Mouse (Mus musculus) urinary bladder, postnatal 36 days (tissue): ENCODE measurements around the gene Fam198b.

ENCODE experiments used
- DNase-seq, 2 experiments: peaks; one replicate each; pipeline ENCODE4 v3.0.0; 2022; ENCODE audit warnings: low spot score in 2 of 2, mixed read lengths in 1 of 2

Gene Fam198b

DNA sequence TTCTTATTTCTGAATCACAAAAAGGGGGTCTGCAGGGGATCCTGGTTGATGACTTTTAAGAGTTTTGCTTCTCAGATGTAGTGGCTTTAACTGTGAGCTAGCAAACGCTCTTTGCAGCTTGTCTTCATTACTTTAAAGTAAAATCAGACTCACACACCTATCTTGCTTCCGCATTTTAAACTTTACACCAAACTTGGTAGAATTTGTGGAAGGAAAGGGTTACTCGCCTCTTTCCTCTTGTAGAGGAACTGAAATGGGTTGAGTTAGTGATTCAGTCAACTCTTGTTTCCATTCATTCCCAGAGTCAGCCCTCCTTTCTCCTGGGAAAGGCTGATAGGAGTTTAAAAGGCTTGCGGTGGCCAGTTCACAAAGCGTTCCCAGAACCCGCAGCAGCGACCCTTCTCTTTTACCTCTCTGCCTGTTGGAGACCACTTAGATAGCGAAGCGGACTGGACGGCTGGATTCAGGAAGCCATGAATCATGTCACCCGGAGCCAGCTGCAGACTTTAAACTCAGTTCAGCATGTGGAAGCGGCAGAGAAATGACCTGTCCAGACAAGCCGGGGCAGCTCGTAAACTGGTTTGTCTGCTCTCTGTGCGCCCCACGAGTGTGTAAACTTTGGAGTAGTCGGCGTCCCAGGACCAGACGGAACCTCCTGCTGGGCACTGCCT is 1.5 kb downstream of the Fam198b start:
- DNase-seq: peak; percentile 76 to 85

DNA sequence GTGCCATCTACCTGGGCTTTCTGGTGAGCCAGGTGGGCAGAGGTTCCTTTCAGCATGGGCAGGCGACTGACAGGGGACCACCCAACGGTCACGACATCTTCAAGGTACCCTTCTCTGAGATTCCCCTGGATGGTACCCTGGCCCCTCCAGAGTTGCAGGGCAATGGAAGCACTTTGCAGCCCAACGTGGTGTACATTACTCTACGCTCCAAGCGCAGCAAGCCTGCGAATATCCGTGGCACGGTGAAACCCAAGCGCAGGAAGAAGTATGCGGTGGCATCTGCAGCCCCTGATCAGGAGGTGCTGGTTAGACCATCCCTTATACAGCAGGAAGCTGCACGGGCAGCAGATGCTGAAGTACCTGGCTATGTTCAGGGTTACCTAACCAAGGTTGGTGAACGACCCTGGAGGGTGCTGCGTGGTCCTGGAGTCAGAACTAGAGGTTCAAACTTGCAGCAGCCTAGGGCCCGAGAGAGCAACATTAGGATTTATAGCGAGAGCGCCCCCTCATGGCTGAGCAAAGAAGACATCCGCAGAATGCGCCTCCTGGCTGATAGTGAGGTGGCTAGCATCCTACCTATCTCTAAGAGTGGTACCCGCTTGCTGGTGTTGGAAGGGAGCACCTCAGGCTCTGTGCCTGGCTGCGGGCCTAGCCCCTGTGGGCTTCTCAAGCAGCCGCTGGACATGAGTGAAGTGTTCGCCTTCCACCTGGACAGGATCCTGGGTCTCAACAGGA is 2.2 kb downstream of the Fam198b start:
- no peak for DNase-seq

DNA sequence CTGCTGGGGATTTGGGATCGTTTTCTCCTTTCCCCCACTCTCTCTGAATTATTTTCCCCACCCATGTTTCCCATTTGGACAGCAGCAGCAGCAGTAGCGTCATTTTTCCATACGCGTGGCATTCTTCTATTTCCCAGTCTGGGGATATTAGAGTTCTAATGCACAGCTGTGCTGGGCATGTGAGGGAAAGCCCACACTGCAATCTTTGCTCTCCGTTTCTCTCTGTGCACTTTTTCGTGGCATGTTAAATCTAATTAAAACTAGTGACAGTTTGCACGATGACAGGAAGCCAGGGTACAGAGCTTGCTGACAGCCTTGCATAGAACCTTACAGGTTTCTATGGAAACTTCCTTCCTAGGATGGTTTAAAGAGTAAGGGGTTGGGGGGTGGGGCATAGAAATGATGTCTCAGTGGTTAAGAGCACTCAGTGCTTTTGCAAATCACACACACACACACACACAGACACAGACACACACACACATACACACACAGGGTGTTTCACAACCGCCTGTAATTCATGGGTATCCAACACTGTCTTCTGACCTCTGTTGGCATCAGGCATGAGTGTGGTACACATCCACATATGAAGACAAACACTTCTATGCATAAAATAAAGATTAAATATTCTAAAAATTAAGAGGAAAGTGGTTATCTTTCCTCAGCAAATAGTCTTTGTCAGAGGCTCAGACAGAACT is 3.0 kb downstream of the Fam198b start:
- DNase-seq: no peak

DNA sequence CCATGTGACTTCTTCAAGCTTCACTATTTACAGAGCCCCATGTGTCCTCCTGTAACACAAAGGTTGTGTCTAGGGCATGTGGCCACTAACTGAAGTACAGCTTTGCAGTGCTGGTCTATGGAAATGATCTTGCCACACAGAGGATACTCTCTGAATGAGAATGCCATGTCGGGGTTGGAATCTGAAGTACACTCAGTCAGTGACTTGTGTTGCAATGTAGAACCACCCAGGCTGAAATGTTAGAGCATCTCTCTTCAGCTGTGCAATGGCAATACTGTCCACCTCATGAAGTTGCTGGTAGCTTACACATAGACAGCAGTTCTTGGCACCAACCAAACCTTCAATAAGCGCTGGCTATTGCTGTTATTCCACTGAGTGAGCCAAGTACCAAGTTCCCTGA is 3.6 kb downstream of the Fam198b start:
- DNase-seq: no peak

DNA sequence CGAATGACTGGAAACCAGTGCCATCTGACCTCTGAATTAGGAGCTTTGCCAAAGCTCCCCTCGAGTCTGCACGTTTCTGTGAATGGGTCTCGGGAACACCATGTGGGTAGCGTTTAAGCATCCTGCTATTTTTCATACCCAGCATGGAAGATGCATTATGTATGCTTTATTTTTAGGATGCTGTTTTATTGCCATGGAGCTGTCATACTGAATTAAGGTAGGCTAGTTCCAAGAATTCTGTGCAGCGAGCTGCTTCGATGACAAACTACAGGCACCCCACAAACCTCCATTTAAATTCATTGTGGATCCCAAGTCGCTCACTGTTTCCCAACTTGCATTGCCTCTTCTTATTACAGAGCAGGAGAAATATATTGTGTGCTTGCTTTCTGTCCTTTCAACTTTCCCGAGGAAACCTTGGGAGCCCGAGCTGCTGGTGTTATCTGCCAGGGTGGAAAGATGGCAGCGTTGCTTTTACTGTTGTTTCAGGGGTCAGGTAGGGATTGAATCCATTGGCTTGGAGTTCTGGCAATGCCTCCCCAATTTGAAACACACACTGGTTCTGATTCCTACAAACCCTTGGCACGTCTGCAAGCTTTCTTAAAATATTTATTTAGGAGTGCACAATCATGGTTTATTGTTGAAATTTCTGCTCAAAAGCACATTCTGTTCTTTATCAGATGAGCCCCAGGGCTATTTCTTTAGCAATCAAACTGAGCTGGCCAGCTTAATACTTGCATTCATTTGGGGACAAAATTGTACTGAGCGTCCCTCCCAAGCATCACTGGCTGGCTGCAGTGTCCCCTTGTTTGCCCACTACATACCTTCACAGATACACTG is 13.4 kb downstream of the Fam198b start:
- DNase-seq: no peak

DNA sequence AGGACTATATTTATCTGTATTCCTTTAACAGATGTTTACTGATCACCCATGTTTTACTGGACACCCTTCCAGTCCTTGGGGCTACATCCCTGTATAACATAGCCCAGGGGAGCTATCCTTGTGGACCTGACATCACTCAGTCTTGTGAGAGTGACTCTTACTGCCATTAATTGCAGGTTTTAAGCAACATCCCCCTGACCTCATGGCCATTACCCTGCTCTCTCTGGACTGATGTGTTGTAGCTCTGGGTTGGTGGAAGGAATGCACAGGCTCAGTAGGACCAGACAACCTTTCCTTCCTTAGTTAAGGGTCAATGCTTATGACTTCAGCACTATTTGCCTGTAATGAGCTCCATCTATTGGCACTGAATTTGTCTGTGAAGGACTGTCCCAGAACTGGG is 14.2 kb downstream of the Fam198b start:
- no peak for DNase-seq

DNA sequence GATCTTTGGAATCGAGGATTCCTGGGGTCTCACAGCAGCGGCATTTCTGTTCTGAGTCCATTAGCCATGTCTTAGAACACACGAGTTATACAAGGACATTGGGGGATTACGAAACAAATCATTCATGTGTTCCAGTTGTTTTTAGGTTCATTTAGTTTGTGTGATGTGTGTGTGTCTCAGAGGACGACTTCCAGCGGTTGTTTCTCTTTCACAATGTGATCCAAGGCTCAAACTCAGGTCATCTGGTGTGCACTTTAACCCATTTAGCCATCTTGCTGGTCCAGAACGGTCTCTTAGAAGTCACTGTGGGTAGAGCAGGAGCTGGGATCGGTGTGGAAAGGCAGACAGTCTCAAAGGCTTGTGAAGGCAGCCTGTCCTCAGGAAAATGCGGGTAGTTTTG is 15.6 kb downstream of the Fam198b start:
- DNase-seq: no peak

DNA sequence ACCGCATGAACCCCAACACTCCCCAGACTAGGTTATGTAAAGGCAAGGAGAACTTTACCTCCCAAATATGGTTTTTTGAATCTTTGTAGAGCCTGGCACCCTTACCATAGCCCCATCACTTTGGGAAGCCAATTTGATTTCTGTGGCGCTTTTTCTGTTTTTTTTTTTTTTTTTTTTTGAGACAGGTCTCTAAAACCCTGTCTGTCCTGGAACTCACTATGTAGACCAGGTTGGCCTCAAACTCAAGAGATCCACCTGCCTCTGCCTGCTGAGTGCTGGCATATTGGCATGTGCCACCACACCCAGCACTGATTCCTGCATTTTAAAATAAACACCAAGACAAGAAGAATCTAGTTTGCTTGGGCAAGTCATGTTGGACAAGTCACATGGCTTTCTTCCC is 16.2 kb downstream of the Fam198b start:
- no peak for DNase-seq

DNA sequence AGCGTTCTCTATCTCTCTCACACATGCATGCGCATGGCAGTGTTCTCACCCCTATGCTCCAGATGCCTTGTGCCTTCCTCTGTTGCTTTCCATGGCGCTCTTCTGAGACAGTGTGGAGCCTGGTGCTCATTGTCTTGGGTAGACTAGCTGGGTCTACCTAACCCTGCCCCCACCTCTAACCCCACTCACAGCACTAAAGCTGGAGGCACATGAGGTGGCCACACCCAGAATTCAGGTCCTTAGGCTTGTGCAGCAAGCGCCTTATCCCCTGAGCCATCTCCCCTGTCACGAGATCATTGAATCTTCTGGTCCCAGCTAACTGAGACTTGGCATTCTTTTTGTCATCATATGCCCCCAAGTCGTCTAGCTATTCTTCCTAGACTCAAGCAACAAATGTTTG is 17.0 kb downstream of the Fam198b start:
- no peak for DNase-seq

DNA sequence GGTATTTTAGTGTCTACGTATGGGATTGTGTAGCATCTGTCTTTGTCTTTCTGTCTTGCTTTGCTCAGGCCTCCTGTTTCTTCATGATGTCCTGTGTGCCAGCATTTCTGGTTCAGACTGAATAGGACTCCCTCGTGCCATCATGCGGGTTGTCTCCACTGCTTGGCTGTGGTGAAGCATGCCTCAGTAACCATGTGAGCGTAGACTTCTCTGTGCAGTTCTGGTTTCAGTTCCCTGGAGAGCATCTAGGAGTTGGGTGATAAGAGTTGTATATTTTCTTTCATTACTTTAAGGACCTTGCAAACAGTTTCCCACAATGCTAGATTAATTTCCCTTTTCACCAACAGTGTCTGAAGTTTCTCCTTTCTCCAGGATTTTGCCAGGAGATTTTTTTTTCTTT is 17.4 kb downstream of the Fam198b start:
- DNase-seq: no peak

DNA sequence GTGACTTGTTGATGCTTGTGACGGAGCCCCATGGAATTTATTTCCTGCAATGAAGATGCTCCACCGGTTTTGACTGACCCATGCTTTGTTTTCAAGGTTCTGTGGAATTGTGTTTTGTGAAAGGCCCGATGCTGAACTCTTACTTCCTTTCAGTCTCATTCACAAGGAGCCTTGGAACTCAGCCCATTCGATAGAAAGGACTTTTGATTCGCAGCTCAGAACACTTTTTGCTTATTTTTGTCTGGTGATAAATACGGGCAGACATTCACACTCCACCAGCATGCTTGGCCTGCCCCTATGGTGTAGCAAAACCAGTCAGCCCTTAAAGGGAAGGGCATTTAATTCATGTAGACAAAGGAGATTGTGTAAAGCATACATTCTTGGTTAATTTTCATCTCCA is 19.5 kb downstream of the Fam198b start:
- DNase-seq: no peak

DNA sequence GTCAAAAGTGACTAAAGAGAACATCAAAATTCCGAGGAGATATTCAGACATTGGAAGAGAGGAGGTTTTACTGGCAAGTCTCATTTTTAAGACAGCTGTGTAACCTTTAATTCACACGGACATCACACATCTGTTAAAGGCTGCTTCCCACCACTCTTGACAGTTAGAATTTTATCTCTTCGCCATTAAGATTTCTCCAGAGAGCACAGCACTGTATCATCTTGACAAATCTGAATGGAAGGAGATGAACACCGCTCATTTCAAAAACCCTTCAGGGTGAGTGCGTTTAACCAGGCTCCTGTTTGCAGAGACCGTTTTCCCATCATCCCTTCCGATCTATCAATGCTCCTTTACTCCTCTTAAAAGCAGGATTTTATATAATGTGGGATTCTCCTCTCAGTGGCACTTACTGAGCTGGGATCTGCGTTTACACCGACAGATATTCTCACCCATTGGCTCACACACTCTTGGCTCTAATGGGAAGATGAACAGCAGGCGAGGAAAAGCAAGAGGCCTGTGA is 20.0 kb downstream of the Fam198b start:
- DNase-seq: no peak

DNA sequence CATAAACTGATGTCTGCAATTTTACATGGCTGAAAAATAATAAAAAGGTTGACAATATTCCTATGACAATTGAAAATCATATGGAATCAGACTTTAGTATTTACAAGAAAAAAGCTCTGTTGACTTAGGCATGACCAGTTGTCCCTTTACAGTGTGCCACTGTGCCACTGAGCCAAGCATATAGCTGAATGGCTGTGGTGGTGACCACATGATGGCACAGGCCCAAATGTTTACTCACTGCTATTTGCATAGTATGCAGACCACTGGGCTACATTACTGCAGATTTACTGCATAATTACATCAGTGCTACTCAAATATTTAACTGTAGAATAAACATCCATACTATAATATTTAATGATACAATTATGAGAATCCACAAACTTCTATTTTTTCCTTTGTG is 21.1 kb downstream of the Fam198b start:
- DNase-seq: no peak

DNA sequence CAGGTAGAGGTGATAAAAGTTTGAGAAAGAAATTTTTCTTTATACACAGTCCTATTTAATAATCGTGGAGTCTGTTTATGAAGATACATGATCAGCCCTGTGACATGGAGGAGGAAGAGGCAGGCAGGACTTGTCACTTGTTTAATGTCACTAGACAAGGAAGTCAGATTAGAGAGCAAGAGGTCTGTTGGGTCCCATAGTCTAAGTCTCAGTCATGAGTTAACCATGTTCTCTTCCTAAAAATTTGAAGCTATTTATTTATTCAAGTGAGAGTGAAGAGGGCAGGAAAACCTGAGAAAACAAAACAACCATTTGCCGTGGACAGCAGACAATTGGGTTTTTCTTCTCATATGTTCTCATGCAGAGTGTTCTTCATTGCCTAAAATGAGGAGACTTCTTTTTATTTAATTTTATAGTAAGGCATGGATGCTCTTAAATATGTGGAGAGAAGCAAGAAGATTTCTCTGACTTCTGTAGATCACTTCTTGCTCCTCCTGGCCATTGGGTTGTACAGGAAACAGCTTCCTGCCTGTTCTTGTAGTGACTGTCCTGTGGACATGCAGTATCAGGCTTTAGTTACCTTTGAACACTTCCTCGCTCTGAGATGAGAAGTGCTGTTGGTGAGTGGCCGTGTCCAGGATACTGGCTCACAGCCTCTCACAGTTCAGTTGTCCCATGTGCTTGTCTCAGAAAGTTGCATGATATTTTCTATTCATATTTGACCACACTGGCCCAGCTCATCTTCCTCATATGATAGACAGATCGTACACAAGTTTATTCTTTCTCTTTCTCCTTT is 22.1 kb downstream of the Fam198b start:
- DNase-seq: no peak

DNA sequence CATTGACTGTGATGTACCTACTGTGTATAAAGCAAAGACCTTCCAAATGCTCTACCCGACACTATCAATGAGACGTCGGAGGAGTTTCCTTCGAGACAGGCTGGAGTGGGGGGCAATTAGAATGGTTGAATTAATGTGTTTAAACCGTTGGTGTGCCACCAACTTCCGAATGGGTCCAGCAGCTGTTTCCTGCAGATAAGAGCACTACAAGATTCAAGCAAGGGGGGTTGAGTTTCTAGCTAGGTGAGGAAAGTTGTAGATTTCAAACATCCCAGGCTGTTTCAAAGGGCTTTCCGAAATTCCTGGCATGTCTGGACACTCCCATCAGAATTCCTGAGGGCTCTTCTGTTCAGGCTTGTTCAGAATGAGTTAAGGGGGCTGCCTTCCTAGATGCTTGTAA is 22.9 kb downstream of the Fam198b start:
- DNase-seq: no peak

DNA sequence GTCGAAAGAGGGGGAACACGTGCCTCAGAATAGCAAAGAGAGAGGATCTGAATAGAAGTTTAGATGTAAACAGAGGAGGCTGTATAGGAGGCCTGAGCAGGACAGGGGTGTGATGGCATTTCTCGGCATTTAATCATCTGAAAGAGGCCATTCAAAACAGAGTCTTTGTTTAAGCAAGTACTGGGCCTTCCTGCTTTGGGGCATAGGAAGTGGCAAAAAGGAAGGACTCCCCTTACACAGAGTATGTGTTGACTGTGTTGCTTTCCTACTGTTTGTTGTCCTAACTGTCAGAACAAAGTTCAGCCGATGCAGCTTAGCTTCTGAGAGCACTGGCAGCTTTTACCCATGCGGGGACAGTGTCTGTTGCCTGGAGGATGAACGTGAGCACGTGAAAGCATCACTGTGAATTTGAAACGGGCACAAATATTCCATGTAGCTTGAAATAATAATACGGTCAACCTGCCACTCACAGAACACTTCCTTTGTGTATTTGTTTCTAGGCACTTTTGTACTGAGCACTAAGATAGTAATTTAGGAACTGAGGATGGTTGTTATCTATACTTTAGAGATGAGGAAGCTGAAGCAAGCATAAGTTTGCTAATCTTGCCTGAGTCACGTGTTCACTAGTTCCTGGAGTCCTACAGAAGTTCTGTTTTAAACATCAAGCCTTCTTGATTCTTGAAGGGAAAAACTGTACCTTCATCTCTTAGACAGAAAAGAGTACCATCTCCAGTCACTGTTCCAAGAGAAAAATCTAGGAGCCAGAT is 26.2 kb downstream of the Fam198b start:
- no peak for DNase-seq

DNA sequence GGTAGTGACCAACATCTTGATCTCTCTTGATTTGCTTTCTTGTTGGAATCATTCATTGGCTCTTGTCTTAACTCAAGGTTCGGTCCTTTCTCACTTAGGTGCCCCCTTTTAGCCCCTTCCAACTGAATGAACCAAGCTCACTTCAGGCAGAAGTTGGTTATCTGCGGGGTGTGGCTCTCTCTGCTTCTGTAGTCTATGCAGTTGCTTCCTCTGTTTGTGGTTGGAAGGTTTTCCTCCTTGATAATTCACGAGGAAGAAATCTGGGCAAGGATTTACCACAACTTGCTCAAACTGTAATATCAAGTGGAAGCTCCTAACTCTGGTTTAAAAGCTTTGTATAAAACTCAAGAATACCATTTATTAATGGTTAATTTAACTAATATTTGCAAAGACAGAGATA is 26.8 kb downstream of the Fam198b start:
- no peak for DNase-seq

DNA sequence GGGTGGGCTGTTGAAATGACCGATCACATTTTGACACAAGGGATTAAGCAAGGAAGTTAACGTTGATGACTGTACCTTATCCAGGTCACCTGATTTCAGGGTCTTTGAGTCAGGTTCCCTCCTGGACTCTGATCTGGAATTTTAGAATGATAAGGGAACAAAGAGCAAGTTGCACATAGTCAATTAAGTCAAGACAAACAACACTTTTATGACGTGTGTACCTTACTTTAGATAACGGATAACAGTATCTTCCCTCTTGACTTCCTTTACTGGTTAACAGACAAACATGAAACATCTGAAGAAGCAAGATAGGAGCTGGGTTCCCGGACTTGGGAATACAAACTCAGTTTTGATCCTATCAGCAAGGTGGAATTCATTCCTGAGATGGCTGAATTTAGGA is 29.7 kb downstream of the Fam198b start:
- no peak for DNase-seq

DNA sequence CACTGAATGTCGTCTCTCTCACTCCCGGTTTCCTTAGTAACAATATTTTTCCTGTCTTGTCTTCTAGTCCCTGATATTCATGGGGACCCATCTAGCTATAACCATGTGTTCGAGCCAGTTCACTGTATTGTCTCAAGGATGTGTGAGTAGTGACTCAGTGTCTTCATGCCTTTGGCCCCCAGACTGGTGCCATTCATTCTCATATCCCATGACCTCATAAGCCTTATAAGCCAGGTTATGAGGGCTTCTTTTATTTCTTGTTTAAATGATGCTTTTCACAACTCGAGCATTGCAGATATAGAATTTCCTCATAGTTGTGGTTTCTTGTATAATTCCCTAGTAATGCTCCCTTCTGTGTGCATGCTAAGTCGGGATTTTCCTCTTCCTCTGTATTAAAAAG is 31.9 kb downstream of the Fam198b start:
- no peak for DNase-seq

DNA sequence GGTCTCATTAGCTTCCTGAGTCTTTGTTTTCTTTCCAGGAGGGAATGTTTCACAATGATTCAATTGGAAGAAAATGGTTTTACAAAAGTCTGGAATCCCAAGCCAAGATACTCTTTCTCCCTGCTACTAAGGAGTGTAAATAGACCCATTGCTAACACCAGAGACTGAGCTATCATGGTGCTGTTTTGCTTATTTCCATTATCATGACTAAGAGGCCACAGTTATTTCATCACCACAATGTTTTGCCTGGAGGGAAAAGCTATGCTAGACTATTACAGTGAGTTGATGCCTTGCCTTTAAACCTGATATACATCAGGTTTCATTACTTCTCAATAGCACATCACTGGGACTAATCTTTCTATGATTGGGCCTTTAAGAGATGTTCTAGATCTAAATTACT is 34.4 kb downstream of the Fam198b start:
- no peak for DNase-seq
